Mouse (Mus musculus): ENCODE data around the gene Kl. TPM values are rescaled to one million over a fixed set of nuclear protein-coding genes. Genes with fewer than 3 reads are reported as not detected.
A peak's percentile ranks its signal among the peaks of the same experiment; 100 is the strongest.

The Kl gene
- polyA plus RNA-seq, 1 experiment from 2014 or later = 0.05 TPM

- H3K4me3 ChIP-seq (ENCODE audit: low read depth, low read length) = no peak overlapping the region
- H3K9me3 ChIP-seq (ENCODE audit: low read length) = no peaks in the 10 kb centered on the region
- no peak for ATAC-seq
- no peak overlapping the region for H3K4me2 ChIP-seq (replicated peaks; ENCODE audit: low read depth, low read length)
- H3K27ac ChIP-seq (ENCODE audit: low read length) = no peak overlapping the region
- no peak overlapping the region for H3K9ac ChIP-seq (replicated peaks; ENCODE audit: low read depth)
- H3K4me1 ChIP-seq (ENCODE audit: insufficient read depth, low read depth, low read length) = peaks cover 7% of the 10 kb centered on the region; the same call in 1 of the 2 replicates
- 88% methylated on average over 9 of the region's 9 CpGs for WGBS
- peaks cover 16% of the 10 kb centered on the region for H3K27me3 ChIP-seq (replicated peaks; ENCODE audit: insufficient read depth, low read length)
- no peak for DNase-seq (ENCODE audit: low spot score)
- H3K36me3 ChIP-seq (ENCODE audit: insufficient read depth, low read length) = no peaks in the 10 kb centered on the region
- no peak for TF ChIP-seq EP300 (IDR thresholded peaks at IDR 0.05)
- no peak for TF ChIP-seq CTCF (IDR thresholded peaks at IDR 0.05)
Measured at GRCm38 (mm10) chr5:150954791-150955190, 2.4 kb downstream of the Kl start.

- Histone ChIP-seq H3K9me3 (ENCODE audit: low read length) (no peaks in the 10 kb centered on the region), H3K36me3 (ENCODE audit: insufficient read depth, low read length) (no peaks in the 10 kb centered on the region), H3K4me3 (ENCODE audit: low read depth, low read length) (no peak overlapping the region), H3K27ac (ENCODE audit: low read length) (no peak overlapping the region), H3K4me2 (replicated peaks; ENCODE audit: low read depth, low read length) (no peak overlapping the region), H3K4me1 (ENCODE audit: insufficient read depth, low read depth, low read length) (no peaks in the 10 kb centered on the region), H3K9ac (replicated peaks; ENCODE audit: low read depth) (no peak overlapping the region), H3K27me3 (replicated peaks; ENCODE audit: insufficient read depth, low read length) (no peaks in the 10 kb centered on the region)
- TF ChIP-seq EP300 (IDR thresholded peaks at IDR 0.05) = no peak
- TF ChIP-seq CTCF (IDR thresholded peaks at IDR 0.05) = no peak
- WGBS = 54% methylated on average over 1 of the region's 1 CpGs
- DNase-seq (ENCODE audit: low spot score) (no peak), ATAC-seq (no peak)
Measured at GRCm38 (mm10) chr5:150959861-150960260, 7.5 kb downstream of the Kl start.

GRCm38 (mm10) chr5:150961615-150962014, 9.2 kb downstream of the Kl start:
- no peaks in the 10 kb centered on the region for H3K4me1 ChIP-seq (ENCODE audit: insufficient read depth, low read depth, low read length)
- TF ChIP-seq EP300 (IDR thresholded peaks at IDR 0.05) (no peak), CTCF (IDR thresholded peaks at IDR 0.05) (no peak)
- no peaks in the 10 kb centered on the region for H3K27me3 ChIP-seq (replicated peaks; ENCODE audit: insufficient read depth, low read length)
- no peak overlapping the region for H3K4me3 ChIP-seq (ENCODE audit: low read depth, low read length)
- no peak overlapping the region for H3K9ac ChIP-seq (replicated peaks; ENCODE audit: low read depth)
- ATAC-seq = no peak
- no peaks in the 10 kb centered on the region for H3K36me3 ChIP-seq (ENCODE audit: insufficient read depth, low read length)
- H3K9me3 ChIP-seq (ENCODE audit: low read length) = no peaks in the 10 kb centered on the region
- H3K4me2 ChIP-seq (replicated peaks; ENCODE audit: low read depth, low read length) = no peak overlapping the region
- no peak for DNase-seq (ENCODE audit: low spot score)
- no peak overlapping the region for H3K27ac ChIP-seq (ENCODE audit: low read length)
- 50% methylated on average over 1 of the region's 1 CpGs for WGBS

- ATAC-seq (no peak), DNase-seq (ENCODE audit: low spot score) (no peak)
- TF ChIP-seq EP300 (IDR thresholded peaks at IDR 0.05) (no peak), CTCF (IDR thresholded peaks at IDR 0.05) (no peak)
- no peaks in the 10 kb centered on the region for H3K36me3 ChIP-seq (ENCODE audit: insufficient read depth, low read length)
- no peaks in the 10 kb centered on the region for H3K4me1 ChIP-seq (ENCODE audit: insufficient read depth, low read depth, low read length)
- 76% methylated on average over 1 of the region's 1 CpGs for WGBS
- H3K4me2 ChIP-seq (replicated peaks; ENCODE audit: low read depth, low read length) = no peak overlapping the region
- no peaks in the 10 kb centered on the region for H3K9me3 ChIP-seq (ENCODE audit: low read length)
- no peak overlapping the region for H3K4me3 ChIP-seq (ENCODE audit: low read depth, low read length)
- H3K9ac ChIP-seq (replicated peaks; ENCODE audit: low read depth) = no peak overlapping the region
- no peak overlapping the region for H3K27ac ChIP-seq (ENCODE audit: low read length)
- H3K27me3 ChIP-seq (replicated peaks; ENCODE audit: insufficient read depth, low read length) = no peaks in the 10 kb centered on the region
Measured at GRCm38 (mm10) chr5:150962756-150963155, 10.3 kb downstream of the Kl start.

- 98% methylated on average over 2 of the region's 2 CpGs for WGBS
- H3K27me3 ChIP-seq (replicated peaks; ENCODE audit: insufficient read depth, low read length) = no peaks in the 10 kb centered on the region
Measured at GRCm38 (mm10) chr5:150967925-150968324, 15.5 kb downstream of the Kl start.

GRCm38 (mm10) chr5:150970551-150970950, 18.1 kb downstream of the Kl start:
- Histone ChIP-seq H3K4me2 (replicated peaks; ENCODE audit: low read depth, low read length) (no peak overlapping the region), H3K4me3 (ENCODE audit: low read depth, low read length) (no peak overlapping the region), H3K4me1 (ENCODE audit: insufficient read depth, low read depth, low read length) (no peaks in the 10 kb centered on the region), H3K9ac (replicated peaks; ENCODE audit: low read depth) (no peak overlapping the region), H3K27ac (ENCODE audit: low read length) (no peak overlapping the region), H3K27me3 (replicated peaks; ENCODE audit: insufficient read depth, low read length) (no peaks in the 10 kb centered on the region), H3K9me3 (ENCODE audit: low read length) (no peaks in the 10 kb centered on the region), H3K36me3 (ENCODE audit: insufficient read depth, low read length) (no peaks in the 10 kb centered on the region)
- DNase-seq (ENCODE audit: low spot score) (peak; percentile 58), ATAC-seq (peak; percentile 78)
- TF ChIP-seq CTCF (IDR thresholded peaks at IDR 0.05) = no peak
- no peak for TF ChIP-seq EP300 (IDR thresholded peaks at IDR 0.05)
- WGBS = 28% methylated on average over 3 of the region's 3 CpGs

More at GRCm38 (mm10) chr5:150967925-150968324, 15.5 kb downstream of the Kl start:
- Histone ChIP-seq H3K4me1 (ENCODE audit: insufficient read depth, low read depth, low read length) (no peaks in the 10 kb centered on the region), H3K27ac (ENCODE audit: low read length) (no peak overlapping the region), H3K4me3 (ENCODE audit: low read depth, low read length) (no peak overlapping the region), H3K36me3 (ENCODE audit: insufficient read depth, low read length) (no peaks in the 10 kb centered on the region), H3K9ac (replicated peaks; ENCODE audit: low read depth) (no peak overlapping the region), H3K9me3 (ENCODE audit: low read length) (no peaks in the 10 kb centered on the region), H3K4me2 (replicated peaks; ENCODE audit: low read depth, low read length) (no peak overlapping the region)
- ATAC-seq = no peak
- no peak for DNase-seq (ENCODE audit: low spot score)
- TF ChIP-seq CTCF (IDR thresholded peaks at IDR 0.05) (no peak), EP300 (IDR thresholded peaks at IDR 0.05) (no peak)

GRCm38 (mm10) chr5:150971126-150971525, 18.7 kb downstream of the Kl start:
- TF ChIP-seq CTCF (IDR thresholded peaks at IDR 0.05) (no peak), EP300 (IDR thresholded peaks at IDR 0.05) (no peak)
- ATAC-seq (no peak), DNase-seq (ENCODE audit: low spot score) (peak; percentile 13)
- Histone ChIP-seq H3K27ac (ENCODE audit: low read length) (no peak overlapping the region), H3K4me1 (ENCODE audit: insufficient read depth, low read depth, low read length) (no peaks in the 10 kb centered on the region), H3K36me3 (ENCODE audit: insufficient read depth, low read length) (no peaks in the 10 kb centered on the region), H3K4me3 (ENCODE audit: low read depth, low read length) (no peak overlapping the region), H3K4me2 (replicated peaks; ENCODE audit: low read depth, low read length) (no peak overlapping the region), H3K9me3 (ENCODE audit: low read length) (no peaks in the 10 kb centered on the region), H3K27me3 (replicated peaks; ENCODE audit: insufficient read depth, low read length) (no peaks in the 10 kb centered on the region), H3K9ac (replicated peaks; ENCODE audit: low read depth) (no peak overlapping the region)
- WGBS = 58% methylated on average over 6 of the region's 6 CpGs
